Mouse (Mus musculus) MEL-GATA-1-ER (cell line): ENCODE data around the gene Adap1.
"Not testable (repeated sequence)": the region's sequence is repeated elsewhere in the genome, so short reads cannot be mapped to it uniquely, and the experiment has no call there.

Source experiments
- DNase-seq: peaks from one replicate; pipeline ENCODE4 v3.0.0-alpha.2; 2012; ENCODE audit warnings: low read depth; ENCODE audit errors: extremely low read depth

Adap1 gene

DNA sequence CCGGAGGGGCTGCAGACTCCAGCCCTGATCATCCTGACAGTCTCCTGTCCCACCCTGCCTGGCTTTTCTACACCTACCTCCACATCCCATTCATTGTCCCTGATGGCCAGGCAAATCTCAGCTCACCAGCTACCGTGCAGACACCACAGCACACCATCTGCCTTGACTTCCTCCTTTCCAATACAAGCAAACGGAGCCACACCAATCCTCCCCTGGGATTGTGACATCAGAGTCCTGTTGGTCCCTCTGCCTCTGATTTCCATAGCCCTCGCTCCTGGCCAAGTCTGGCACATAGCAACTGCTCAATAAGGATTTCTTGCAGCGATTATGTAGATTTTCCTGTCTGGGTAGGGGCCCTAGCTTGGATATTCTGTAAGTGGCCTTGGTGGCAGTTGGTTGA lies 25.7 kb upstream of the Adap1 start, which contains the start of gene Cox19:
Cox19 (minus strand) TSS at position 285 of the 400 bp plus-strand sequence.
- DNase-seq = no peak

DNA sequence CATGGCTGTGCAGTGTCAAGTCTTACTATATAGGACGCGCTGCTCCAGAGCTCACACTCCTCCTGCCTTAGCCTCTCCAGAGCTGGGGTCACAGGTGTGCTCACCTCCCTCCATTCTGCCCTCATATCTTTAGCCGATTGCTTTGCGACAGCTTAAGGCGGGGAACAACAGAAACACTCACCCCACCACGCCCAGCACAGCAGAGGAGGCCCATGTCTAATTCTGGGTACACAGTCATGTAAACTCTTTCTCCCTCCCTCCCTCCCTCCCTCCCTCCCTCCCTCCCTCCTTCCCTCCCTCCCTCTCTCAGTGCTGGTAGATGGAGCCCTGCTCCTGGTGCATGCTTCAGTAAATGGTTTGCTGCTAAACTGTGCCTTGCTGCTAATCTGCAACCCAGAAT lies 24.3 kb upstream of the Adap1 start:
- no peak for DNase-seq

DNA sequence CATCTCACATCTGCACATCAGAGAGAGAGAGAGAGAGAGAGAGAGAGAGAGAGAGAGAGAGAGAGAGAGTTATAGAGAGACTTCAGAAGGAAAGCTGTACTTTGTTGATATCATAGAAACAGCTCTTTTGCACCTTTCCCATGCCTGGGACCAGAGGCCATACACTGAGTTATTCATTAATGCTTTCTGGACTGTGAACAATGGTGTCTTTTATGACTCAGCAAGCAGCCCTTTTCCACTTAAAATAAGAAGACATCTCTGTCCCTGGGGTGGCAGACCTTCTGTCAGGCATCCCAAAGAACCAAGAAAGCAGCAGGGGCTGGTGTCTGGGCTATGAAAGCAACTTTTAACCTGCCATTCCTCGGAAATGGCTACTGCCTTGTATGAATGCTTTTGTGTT lies 21.8 kb upstream of the Adap1 start:
- no peak for DNase-seq

DNA sequence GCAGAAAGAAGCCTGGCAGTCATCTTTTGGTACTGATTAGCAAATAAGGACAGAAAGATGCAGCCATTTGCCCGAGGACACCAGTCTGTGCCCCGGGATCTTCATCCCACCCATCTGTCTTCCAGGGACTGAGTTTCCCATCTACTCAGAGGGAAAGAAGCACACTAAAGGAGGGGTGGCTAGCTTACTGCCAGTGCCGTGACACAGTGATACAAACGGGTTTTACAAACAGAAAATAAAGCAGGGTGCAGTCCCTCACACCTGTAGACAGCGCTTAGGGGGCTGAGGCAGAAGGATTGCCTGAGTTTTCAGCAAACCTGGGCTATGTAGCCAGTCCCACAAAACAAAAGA lies 19.9 kb upstream of the Adap1 start:
- no peak for DNase-seq

DNA sequence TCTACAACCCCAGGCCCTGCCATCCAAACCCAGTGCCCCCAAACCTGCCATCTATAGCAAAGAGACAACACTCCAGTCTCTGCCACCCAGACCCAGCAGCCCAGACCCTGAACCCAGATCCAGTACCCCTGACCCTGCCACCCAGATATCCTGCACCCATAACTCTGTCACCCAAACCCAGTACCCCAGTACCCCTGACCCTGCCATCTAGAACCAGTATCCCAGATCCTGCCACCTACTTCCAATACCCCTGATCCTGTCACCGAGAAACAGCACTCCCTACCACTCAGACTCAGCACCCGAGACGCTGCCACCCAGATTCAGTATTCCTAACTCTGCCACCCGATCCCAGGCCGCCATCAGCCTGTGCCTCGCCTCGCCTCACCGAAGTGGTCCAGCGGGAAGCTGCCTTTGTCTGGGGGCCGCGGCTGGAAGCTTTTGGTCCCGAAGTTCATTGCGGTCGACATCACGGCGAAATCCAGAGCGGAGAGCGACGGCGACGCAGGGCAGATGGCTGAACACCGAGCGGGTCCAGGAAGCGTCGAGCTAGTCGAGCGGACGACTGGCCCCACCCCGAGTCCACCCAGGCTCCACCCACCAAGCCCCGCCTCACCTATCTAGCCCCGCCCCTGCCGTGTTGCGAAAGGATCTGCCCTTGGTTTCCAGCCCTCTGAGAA lies 19.4 kb upstream of the Adap1 start:
- DNase-seq = peak; percentile 79

DNA sequence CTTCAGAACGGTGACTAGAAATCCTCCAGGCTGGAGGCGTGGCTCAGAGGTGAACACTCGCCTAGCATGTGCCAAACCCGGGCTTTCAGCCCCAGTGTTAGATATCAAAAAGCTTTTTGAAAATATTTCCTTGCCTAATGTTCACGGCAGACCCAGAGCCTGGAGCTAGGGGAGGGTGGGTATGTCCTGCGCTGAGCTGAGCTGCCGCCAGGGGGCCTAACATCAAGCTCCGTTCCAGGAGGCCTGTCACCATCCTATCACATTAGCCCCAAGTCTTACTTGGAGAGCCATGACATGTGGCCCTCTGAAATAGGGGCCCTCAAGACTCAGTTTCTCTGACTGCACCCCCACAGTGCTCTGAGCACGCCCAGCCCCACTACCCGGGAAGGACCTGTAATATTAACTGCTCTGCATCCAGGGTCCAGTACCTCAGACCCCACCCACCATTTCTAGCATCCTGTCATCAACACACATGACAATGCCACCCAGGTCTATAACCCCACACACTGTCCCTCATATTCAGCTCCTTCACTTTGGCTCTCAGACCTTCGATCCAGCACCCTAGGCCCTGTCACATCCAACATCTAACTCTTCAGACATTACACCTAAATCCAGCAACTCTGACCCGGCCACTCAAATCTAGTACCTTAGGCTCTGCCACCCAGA lies 18.7 kb upstream of the Adap1 start:
- peak; percentile 74 for DNase-seq

DNA sequence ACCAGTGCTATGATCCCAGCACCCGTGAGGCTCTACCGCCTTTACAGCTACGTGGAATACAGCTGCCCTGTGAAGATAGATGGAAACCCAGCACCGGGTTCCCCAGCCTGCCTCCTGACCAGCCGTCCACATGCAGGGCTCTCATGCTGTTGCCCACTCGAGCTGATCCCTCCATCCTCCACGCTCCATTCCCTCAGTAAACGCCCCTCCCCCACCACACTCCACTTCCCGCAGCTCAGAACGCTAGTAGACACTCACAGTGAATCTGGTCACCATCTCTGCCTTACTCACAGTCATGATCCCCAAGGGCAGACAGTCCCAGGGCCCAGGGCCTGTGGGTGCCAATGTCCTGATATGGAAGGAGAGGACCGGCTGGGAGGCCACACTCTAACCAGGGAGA lies 13.5 kb upstream of the Adap1 start:
- DNase-seq = no peak

DNA sequence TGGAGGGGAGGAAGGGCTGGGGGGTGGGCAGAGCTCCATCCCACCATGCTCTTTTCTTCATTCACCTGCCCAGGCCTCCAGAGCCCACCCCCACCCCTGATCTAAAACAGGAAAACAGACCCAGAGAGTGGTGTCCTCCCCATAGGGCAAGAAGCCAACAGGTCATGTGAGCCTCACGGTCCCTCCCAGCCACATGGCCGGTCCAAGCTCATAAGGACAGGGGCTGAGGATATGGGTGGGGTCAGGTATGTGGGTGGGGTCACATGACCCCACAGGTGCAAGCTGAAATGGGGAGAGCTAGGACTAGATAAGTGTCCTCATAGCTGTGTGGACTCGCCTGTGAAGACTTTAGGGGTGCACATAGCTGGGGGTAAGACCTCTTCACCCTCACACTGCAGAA lies 13.0 kb upstream of the Adap1 start:
- no peak for DNase-seq

DNA sequence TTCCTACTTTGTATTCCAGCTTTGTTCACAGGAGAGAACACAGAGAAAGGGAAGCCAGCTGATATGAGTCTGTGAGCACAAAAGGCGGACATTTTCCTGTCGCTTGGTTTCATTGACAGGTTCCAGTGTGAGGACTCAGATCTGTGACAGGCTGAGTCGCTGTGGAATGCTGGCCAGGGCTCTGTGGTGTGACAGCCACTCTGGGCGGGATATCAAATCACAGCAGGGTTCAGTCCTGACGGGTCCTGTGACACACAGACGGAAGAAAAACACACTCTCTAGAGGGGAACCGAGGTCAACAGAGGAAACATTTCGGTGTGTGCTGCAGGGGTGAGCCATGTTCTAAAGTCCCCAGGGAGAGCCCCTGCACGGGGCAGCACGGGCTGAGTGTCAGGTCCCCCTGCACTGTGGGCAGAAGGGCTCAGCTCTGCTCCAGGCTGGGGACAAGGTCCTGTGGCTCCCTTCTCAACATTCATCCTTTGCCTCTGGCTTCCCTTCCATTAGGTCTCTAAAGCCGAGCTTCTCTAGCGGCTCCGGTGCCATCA lies 12.5 kb upstream of the Adap1 start:
- no peak for DNase-seq

DNA sequence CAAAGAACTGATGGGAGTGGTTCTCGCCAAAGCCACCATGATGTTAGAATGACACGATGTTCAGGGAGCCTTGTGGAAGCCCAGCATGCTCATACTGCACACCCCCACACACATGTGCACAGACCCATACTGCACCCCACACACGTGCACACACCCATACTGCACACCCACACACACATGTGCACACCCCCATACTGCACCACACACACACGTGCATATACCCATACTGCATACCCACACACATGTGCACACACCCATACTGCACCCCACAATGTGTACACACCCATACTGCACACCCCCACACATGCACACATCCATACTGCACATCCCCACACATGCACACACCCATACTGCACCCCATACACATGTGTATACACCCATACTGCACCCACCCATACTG lies 10.2 kb upstream of the Adap1 start:
- DNase-seq = no peak

DNA sequence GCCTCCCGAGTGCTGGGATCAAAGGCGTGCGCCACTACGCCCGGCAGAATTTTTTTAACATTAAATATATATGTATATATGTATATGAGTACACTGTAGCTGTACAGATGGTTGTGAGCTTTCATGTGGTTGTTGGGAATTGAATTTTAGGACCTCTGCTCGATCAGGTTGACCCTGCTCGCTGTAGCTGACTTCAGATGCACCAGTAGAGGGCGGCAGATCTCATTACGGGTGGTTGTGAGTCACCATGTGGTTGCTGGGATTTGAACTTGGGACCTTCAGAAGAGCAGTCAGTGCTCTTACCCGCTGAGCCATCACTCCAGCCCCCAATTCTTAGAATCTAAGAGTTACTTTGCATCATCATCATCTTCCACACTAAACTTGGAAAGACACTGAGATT lies 9.0 kb upstream of the Adap1 start:
- DNase-seq = not testable (repeated sequence)

DNA sequence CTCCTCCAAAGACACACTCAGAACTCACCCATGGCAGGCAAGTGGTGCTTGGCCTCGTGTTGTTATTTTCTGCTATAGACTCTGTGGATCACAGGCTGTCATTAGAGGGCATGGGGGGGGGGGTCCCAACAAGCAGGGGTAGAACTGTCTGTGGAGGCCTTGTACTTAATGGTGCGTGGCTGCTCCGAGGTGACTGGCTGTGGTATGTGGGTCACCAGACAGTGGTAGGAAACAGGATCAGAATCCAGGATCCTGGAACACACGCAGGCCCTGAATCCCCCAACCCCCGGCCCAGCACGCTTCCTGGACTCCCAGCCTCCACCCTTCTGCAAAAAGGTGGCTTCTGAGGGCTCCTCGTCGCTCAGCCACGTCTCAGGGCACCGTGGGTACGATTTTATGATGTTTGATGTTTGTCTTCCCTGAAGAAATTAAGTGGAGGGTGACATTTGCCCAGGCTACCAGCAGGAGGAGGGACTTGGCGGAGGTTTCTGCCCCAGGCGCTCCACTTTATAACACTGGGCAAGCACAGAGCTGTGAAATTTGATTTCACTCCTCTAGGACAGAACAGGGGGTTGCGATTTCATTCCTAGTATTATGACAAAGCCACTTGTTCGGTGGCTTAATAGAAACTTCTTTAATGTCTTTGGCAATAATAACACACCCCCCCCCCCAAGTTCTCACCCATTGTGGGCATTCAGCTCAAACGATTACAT lies 8.0 kb upstream of the Adap1 start:
- DNase-seq = no peak

DNA sequence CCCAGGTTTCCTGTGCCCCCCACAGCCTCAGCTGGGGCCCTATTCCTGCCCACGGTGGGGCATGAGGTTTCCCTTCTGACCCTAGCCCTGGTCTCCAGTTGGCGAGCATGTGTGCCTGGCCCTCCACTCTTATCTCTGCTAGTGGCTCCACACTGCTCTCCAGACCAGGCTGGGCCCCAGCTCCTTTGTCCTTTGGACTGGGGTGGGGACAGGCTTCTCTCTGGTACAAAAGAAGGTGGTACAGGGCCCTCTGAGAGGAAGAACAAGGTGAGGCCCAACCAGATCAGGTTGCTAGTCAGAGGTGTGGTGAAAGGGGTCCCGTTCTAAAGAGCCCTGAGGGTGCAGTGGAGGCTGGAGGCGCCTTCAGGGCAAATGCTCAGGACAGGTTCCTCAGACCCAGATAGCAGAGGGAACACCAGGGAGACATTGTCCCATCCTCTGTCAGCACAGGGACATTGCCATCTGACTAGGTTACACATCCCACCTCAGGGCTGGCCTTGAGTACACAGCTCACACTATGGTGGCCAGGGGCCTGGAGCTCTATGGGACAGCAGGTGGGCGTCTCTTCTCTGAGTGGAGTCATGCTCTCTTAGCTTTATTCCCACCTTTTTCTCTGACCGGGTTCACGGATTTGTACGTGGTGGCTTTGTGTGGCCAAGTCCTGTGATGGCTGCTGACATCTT lies 7.3 kb upstream of the Adap1 start:
- no peak for DNase-seq

DNA sequence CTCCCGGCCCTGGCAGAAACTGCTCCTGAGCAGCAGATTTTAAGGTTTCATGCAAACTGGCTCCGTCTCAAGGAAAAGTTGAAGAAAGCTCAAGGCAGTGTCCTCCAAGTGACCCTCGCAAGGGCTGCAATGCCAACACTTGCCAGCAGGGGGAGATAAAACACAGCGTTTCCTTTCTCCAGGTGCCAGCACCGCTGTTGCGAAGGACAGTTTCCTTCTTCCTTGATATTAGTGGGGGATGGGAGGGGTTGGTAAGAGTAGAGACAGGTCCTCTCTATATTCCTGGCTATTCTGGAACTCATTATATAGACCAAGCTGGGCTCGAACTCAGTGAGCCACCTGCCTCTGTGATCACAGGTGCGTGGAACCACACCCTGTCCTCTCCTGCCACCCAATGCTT lies 6.3 kb upstream of the Adap1 start:
- DNase-seq = no peak

DNA sequence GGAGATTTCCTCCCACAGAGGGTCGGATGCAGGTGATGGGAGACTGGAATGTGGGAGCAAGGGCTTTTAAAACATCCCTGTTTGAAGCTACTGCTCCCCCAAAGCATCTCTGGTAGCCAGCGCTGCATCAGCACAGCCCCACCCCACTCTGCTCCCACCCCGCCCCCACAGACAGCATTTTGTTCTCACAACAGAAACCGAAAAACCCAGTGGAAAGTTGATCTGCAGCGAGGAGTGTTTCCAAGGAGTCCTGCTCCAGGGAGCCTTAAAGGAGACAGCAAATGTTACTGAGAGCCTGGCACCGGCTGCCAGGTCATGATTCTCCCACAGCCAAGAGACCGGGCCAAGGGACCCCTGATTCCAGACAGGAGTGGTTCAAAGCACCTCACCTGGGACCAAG lies 5.3 kb upstream of the Adap1 start:
- DNase-seq = no peak

DNA sequence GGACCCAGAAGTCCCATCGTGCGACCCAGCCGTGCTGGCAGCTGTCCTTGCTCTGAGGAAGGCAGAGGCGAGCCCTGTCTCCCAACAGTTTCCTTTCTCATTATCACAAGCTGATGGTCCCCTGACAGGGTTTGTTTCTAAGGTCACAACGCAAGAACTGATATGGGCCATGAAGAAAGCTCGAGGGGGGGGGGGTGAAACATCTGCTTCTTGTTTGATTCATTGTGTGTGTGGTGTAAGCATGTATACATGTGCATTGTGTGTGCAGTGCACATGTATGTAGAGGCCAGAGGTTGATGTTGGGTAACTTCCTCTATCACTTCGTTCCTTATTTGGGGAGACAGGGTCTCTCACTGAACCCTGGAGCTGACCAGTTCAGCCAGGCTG lies 2.2 kb upstream of the Adap1 start:
- no peak for DNase-seq

DNA sequence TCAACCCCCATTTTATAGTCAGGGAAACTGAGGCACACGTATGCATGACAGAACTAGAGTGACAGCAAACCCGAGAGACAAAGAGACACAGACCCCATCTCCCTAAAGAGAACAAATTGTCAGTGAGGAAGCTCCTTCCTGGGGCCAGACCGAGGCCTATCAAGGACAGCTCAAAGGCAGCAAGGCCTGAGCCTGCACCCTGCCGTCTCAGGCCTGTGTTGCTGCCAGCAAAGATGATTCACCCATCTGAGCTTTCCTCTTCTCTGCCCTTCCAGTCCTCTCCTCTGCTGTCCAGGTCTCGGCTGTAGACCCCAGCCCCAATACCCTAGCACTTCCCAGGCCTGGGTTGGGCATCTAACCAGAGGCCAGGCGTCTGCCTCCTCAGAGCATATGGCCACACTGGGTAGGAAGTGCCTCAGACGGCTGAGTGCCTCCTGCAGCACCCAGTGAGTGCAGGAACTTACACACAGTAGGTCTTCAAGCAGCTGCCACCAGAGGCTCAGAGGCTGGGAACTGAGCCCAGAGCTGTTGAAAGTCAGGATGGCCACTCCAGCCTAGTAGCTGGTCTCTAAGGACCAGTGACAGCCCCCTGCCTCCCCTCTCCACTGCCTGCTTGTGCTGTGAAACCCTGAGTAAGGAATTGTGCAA lies 1.7 kb upstream of the Adap1 start:
- no peak for DNase-seq

DNA sequence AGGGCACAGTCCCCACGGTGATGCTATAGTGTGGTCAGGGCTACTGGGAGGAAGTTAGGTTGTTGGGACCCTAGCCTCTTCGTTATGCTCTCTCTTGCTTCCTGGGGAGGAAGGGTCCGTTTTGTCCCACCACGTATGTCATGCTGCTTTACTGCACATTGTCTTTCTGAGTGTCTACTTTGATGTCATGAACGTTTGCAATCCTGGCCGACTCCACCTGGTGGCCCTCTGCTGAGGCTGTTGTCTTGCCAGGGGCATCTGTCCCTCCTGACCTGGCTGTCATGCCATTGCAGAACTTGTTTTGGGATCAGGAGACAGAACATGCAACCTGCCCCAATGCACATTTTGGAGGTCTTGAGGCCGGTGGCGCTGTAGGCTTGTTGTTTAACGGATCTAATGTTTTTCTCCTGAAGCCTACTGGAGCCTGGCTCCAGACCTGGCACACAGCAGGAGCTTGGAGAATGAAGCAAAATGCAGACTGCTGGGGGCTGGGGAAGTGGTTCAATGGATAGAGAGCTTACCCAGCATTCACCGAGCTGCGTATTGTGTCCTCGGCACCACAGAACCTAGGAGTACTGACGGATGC lies 782 bp upstream of the Adap1 start:
- DNase-seq = no peak

DNA sequence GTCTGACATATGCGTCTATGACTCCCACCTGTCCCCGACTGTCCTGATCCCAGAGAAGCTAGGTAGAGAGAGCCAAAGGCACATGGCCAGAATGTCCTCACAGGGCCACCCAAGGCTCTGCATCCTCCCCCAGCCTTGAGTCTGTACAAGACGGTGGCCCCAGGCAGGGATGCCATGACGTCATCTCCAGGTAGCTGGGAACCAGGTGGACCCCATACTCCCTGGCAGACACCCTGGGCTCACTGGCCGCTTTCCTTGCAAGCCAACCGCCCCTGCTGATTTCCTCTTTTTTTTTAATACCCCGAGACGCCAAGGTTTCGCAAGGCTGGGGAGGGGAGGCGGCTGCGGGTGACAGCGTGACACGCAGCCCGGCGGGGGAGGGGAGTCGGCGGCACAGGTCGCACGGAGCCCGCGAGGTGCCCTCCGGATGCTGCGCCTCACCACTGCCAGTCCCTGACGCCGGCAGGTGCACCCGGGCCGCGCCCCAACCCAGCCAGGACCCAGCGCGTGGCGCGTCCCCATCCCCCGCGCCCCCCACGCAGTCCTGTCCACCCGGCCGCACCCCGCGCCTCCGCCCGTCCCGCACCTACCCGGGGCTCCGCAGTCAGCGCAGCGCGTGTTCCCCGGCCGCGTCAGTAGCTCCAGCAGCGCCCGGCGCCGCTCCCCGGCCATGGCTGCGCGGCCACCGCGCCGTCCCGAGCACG lies 579 bp downstream of the Adap1 start:
- DNase-seq = no peak

DNA sequence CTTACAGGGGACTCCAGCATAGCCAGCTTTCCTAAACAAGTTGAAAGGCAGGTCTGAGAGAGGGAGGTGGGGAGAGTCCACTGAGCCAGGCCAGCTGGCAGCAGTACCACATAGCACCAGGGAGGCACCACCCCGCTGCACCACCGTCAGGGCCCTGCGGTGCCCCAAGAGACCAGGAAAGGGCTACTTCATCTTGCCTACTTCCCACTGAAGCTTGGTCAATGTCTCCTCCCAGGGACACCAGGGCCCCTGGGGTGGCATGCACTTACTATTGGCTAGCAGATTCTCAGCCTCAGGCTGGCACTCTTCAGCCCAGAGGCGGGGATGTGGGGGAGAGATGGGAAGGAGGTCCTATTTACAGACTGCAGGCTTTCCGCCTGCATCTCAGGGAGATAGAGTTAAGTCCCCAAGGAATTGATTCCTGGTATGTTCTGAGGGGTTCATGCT lies 1.4 kb downstream of the Adap1 start:
- no peak for DNase-seq
